Mouse (Mus musculus) heart, embryonic 14.5 days (tissue): ENCODE results near the gene Daglb. TPM values are rescaled to one million over a fixed set of nuclear protein-coding genes. Genes with fewer than 3 reads are reported as not detected.
A peak's percentile ranks its signal among the peaks of the same experiment; 100 is the strongest.

Source experiments
- ATAC-seq: fragments of 200-750 bp; cut with Nextera tagmentation; 2 replicates; pipeline ENCODE4 v1.8.0; 2017; ENCODE audit warnings: low read depth, moderate TSS enrichment; ENCODE audit not compliant: insufficient number of reproducible peaks, insufficient read depth, low FRiP score
- H3K27ac ChIP-seq, 2 experiments: fragments of 200-500 bp in 1 of 2; fragments of 300-500 bp in 1 of 2; sonication (generic) in 1 of 2; replicated peaks in 1 of 2; 2 replicates each; pipeline ENCODE4 v1.5.1; 2012 to 2014; ENCODE audit warnings: low read depth in 2 of 2, low read length in 2 of 2, control low read depth in 1 of 2, mild to moderate bottlenecking in 1 of 2, mixed read lengths in 1 of 2; ENCODE audit not compliant: control insufficient read depth in 1 of 2, insufficient read depth in 1 of 2
- H3K27me3 ChIP-seq: fragments of 300-500 bp; sonication (generic); 2 replicates; pipeline ENCODE4 v1.6.1; 2014; ENCODE audit warnings: mild to moderate bottlenecking, low read length, control low read depth; ENCODE audit not compliant: control insufficient read depth, insufficient read depth
- H3K36me3 ChIP-seq: fragments of 300-500 bp; sonication (generic); 2 replicates; pipeline ENCODE4 v1.6.1; 2014; ENCODE audit warnings: mild to moderate bottlenecking, control low read depth, low read length, mixed read lengths; ENCODE audit not compliant: control insufficient read depth, insufficient read depth
- H3K4me1 ChIP-seq, 2 experiments: fragments of 200-500 bp in 1 of 2; fragments of 300-500 bp in 1 of 2; sonication (generic) in 1 of 2; 2 replicates each; pipeline ENCODE4 v1.6.1; 2012 to 2014; ENCODE audit warnings: low read length in 2 of 2, control low read depth in 1 of 2, mixed read lengths in 1 of 2; ENCODE audit not compliant: control insufficient read depth in 2 of 2, insufficient read depth in 2 of 2
- H3K4me2 ChIP-seq: fragments of 300-500 bp; sonication (generic); 2 replicates; pipeline ENCODE4 v1.6.1; 2014; ENCODE audit warnings: mild to moderate bottlenecking, low read length
- H3K4me3 ChIP-seq, 2 experiments: fragments of 200-500 bp in 1 of 2; fragments of 300-500 bp in 1 of 2; sonication (generic) in 1 of 2; 2 replicates each; pipeline ENCODE4 v1.5.1; 2012 to 2014; ENCODE audit warnings: low read length in 2 of 2, mild to moderate bottlenecking in 2 of 2, control low read depth in 1 of 2, low read depth in 1 of 2, moderate library complexity in 1 of 2; ENCODE audit not compliant: control insufficient read depth in 1 of 2, insufficient read depth in 1 of 2
- H3K9ac ChIP-seq: fragments of 300-500 bp; sonication (generic); 2 replicates; pipeline ENCODE4 v1.6.1; 2014; ENCODE audit warnings: mild to moderate bottlenecking, low read length
- H3K9me3 ChIP-seq: fragments of 300-500 bp; sonication (generic); 2 replicates; pipeline ENCODE4 v1.6.1; 2016; ENCODE audit warnings: low read length, control low read depth; ENCODE audit not compliant: control insufficient read depth
- WGBS: fragments of 180-500 bp; shearing (Covaris S2); extraction: QIAGEN DNeasy Blood & Tissue Kit; methylation state at CpG from one replicate; pipeline ENCODE4 v1.1.7; 2014; 5-methylcytosine and 5-hydroxymethylcytosine counted together
- polyA plus RNA-seq: library from polyadenylated mRNA; unstranded; fragments of >200 nt; fragmentation: Nextera tagmentation; extraction: Ambion mirVana; gene quantifications from 2 replicates; pipeline ENCODE4 v1.2.1, GENCODE M21; 2014

The Daglb gene
- polyA plus RNA-seq, 1 experiment from 2014 or later: 10.8 TPM

DNA sequence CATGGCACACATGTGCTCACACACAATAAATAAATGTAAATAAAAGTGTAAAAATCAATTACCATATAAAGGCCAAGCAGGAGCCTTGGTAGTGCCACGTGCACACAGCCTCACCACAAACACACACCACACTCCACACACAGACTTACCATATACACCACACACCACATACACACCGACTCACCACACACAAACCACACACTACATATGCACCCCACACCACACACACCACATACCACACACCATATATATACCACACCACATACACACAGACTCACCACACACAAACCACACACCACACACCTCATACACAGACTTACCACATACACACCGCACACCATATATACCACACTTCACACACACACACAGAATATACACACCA, 6.8 kb downstream of the Daglb start:
- Histone ChIP-seq H3K4me2 (no peak overlapping the region), H3K9me3 (no peaks in the 10 kb centered on the region), H3K27me3 (no peaks in the 10 kb centered on the region), H3K4me3 (no peak overlapping the region), H3K9ac (no peak overlapping the region), H3K27ac (peak overlapping the region; percentile 75 to 89), H3K36me3 (peaks cover 57% of the 10 kb centered on the region), H3K4me1 (peaks cover 10 to 12% of the 10 kb centered on the region in 2 experiments)
- 87% methylated on average over 3 of the region's 3 CpGs for WGBS
- ATAC-seq: no peak

DNA sequence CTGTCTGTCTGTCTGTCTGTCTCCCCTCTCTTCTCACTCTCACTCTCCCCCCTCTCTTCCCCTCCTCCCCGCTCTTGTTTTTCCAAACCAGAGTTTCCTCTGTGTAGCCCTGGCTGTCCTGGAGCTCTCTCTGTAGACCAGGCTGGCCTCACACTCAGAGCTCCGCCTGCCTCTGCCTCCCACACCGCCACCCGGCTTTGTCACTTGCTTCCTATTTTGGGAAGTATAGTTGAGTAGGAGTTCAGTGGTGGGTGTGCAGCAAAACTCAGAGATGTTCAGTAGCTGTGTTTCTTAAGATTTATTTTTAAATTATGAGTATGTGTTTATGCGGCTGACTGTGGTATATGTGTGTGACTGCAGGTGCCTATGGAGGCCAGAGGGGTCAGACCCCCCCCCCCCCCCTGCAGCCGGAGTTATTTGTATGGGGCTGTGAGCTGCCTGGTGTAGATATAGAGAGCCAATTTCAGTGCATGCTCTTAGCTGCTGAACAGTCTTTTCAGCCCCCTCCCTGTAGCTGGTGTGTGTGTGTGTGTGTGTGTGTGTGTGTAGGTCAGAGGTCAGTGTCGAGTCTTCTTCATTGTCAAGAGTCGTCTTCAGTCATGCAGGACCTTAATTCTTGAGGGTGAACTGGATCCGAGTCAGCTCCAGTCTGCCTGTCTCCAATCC, 7.7 kb downstream of the Daglb start:
- H3K27ac ChIP-seq: no peak overlapping the region
- H3K9me3 ChIP-seq: no peaks in the 10 kb centered on the region
- peaks cover 61% of the 10 kb centered on the region for H3K36me3 ChIP-seq
- no peak for ATAC-seq
- no peaks in the 10 kb centered on the region for H3K27me3 ChIP-seq
- peaks cover 10 to 12% of the 10 kb centered on the region in 2 experiments for H3K4me1 ChIP-seq
- no peak overlapping the region for H3K4me2 ChIP-seq
- WGBS: 83% methylated on average over 9 of the region's 9 CpGs
- no peak overlapping the region for H3K4me3 ChIP-seq
- no peak overlapping the region for H3K9ac ChIP-seq

GRCm38 (mm10) chr5:143475153-143475844, 10.9 kb downstream of the Daglb start:
- H3K27ac ChIP-seq: no peak overlapping the region
- H3K4me2 ChIP-seq: no peak overlapping the region
- H3K9ac ChIP-seq: no peak overlapping the region
- no peak overlapping the region for H3K4me3 ChIP-seq
- no peaks in the 10 kb centered on the region for H3K9me3 ChIP-seq
- H3K4me1 ChIP-seq: peaks cover 9 to 12% of the 10 kb centered on the region in 2 experiments
- no peak for ATAC-seq
- H3K27me3 ChIP-seq: no peaks in the 10 kb centered on the region
- WGBS: 75% methylated on average over 20 of the region's 20 CpGs
- H3K36me3 ChIP-seq: peaks cover 51% of the 10 kb centered on the region

- H3K4me3 ChIP-seq: no peak overlapping the region
- H3K9ac ChIP-seq: no peak overlapping the region
- H3K27me3 ChIP-seq: no peaks in the 10 kb centered on the region
- peaks cover 53% of the 10 kb centered on the region for H3K36me3 ChIP-seq
- no peaks in the 10 kb centered on the region for H3K9me3 ChIP-seq
- H3K4me1 ChIP-seq: peaks cover 4 to 5% of the 10 kb centered on the region in 2 experiments; a peak in 3 of 4 replicates
- no peak overlapping the region for H3K27ac ChIP-seq
- WGBS: 89% methylated on average over 6 of the region's 6 CpGs
- H3K4me2 ChIP-seq: no peak overlapping the region
- ATAC-seq: no peak
Observed at GRCm38 (mm10) chr5:143476013-143476412, 11.6 kb downstream of the Daglb start.

DNA sequence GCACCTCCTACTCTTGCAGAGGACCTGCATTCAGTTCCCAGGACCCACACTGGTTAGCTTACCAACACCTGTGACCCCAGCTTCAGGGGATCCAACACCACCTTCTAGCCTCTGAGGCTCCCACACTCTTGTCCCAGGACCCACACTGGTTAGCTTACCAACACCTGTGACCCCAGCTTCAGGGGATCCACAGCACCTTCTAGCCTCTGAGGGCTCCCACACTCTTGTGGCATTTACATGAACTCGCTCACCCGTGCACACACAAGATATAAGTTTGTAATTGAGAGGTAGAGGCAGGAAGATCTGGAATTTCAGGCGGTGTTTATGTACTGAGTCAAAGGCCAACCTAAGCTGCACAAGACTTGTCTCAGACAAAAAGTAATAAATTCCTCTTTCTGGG, 13.5 kb downstream of the Daglb start:
- Histone ChIP-seq H3K27ac (no peak overlapping the region), H3K4me3 (no peak overlapping the region), H3K4me1 (no peaks in the 10 kb centered on the region), H3K9me3 (no peaks in the 10 kb centered on the region), H3K36me3 (peaks cover 58% of the 10 kb centered on the region), H3K27me3 (no peaks in the 10 kb centered on the region), H3K9ac (no peak overlapping the region), H3K4me2 (no peak overlapping the region)
- ATAC-seq: no peak
- WGBS: 90% methylated on average over 3 of the region's 3 CpGs

GRCm38 (mm10) chr5:143484955-143485354, 20.6 kb downstream of the Daglb start:
- ATAC-seq: no peak
- Histone ChIP-seq H3K4me2 (no peak overlapping the region), H3K4me1 (no peaks in the 10 kb centered on the region), H3K27ac (no peak overlapping the region), H3K36me3 (peaks cover 45% of the 10 kb centered on the region), H3K9ac (no peak overlapping the region), H3K27me3 (no peaks in the 10 kb centered on the region), H3K4me3 (no peak overlapping the region), H3K9me3 (no peaks in the 10 kb centered on the region)
- 89% methylated on average over 5 of the region's 5 CpGs for WGBS

- ATAC-seq: no peak
Observed at GRCm38 (mm10) chr5:143487193-143487592, 22.8 kb downstream of the Daglb start.

More at GRCm38 (mm10) chr5:143487193-143487592, 22.8 kb downstream of the Daglb start:
- H3K9ac ChIP-seq: no peak overlapping the region
- H3K27me3 ChIP-seq: no peaks in the 10 kb centered on the region
- no peak overlapping the region for H3K27ac ChIP-seq
- peaks cover 38% of the 10 kb centered on the region for H3K36me3 ChIP-seq
- H3K4me1 ChIP-seq: no peaks in the 10 kb centered on the region
- H3K4me3 ChIP-seq: no peak overlapping the region
- 90% methylated on average over 10 of the region's 10 CpGs for WGBS
- H3K4me2 ChIP-seq: no peak overlapping the region
- H3K9me3 ChIP-seq: no peaks in the 10 kb centered on the region
